Mouse (Mus musculus) kidney, postnatal 0 days (tissue): ENCODE data around the gene Tbc1d22a. TPM values are rescaled to one million over a fixed set of nuclear protein-coding genes. Genes with fewer than 3 reads are reported as not detected.

Experiments used
- ATAC-seq: fragments of 200-750 bp; cut with Nextera tagmentation; replicated peaks from 2 replicates; pipeline ENCODE4 v1.8.0; 2017; ENCODE audit warnings: low read depth, moderate number of reproducible peaks, moderate TSS enrichment, moderate library complexity; ENCODE audit not compliant: low FRiP score
- DNase-seq: peaks from one replicate; pipeline ENCODE4 v3.0.0-alpha.2; 2016; ENCODE audit warnings: low spot score
- H3K27ac ChIP-seq: fragments of 300-500 bp; sonication (generic); 2 replicates; pipeline ENCODE4 v1.5.1; 2014; ENCODE audit warnings: mild to moderate bottlenecking
- H3K27me3 ChIP-seq: fragments of 300-500 bp; sonication (generic); 2 replicates; pipeline ENCODE4 v1.6.1; 2014; ENCODE audit warnings: low read length, mixed read lengths; ENCODE audit not compliant: insufficient read depth
- H3K36me3 ChIP-seq: fragments of 300-500 bp; sonication (generic); 2 replicates; pipeline ENCODE4 v1.6.1; 2014; ENCODE audit warnings: low read length, mixed read lengths; ENCODE audit not compliant: insufficient read depth
- H3K4me1 ChIP-seq: fragments of 300-500 bp; sonication (generic); replicated peaks from 2 replicates; pipeline ENCODE4 v1.6.1; 2014; ENCODE audit warnings: antibody characterized with exemption, low read length, mixed read lengths; ENCODE audit not compliant: insufficient read depth
- H3K4me2 ChIP-seq: fragments of 300-500 bp; sonication (generic); 2 replicates; pipeline ENCODE4 v1.6.1; 2014; ENCODE audit warnings: mild to moderate bottlenecking, low read length, moderate library complexity, mixed read lengths
- H3K4me3 ChIP-seq: fragments of 300-500 bp; sonication (generic); replicated peaks from 2 replicates; pipeline ENCODE4 v1.5.1; 2014; ENCODE audit warnings: low read depth, low read length
- H3K9ac ChIP-seq: fragments of 300-500 bp; sonication (generic); 2 replicates; pipeline ENCODE4 v1.6.1; 2014; ENCODE audit warnings: low read depth, low read length
- H3K9me3 ChIP-seq: fragments of 300-500 bp; sonication (generic); replicated peaks from 2 replicates; pipeline ENCODE4 v1.6.1; 2016; ENCODE audit warnings: low read length, inconsistent platforms, mixed read lengths
- CTCF ChIP-seq: IDR thresholded peaks from 2 replicates; pipeline ENCODE4 v1.5.1; 2016; ENCODE audit warnings: antibody characterized with exemption, low read depth, mild to moderate bottlenecking, moderate library complexity
- WGBS: fragments of 180-500 bp; shearing (Covaris S2); extraction: QIAGEN DNeasy Blood & Tissue Kit; methylation state at CpG from one replicate; pipeline ENCODE4 v1.1.7; 2014; 5-methylcytosine and 5-hydroxymethylcytosine counted together
- polyA plus RNA-seq: library from polyadenylated mRNA; unstranded; fragments of >200 nt; fragmentation: Nextera tagmentation; extraction: Ambion mirVana; gene quantifications from 2 replicates; pipeline ENCODE4 v1.2.1, GENCODE M21; 2015

Tbc1d22a gene
- polyA plus RNA-seq, 1 experiment from 2014 or later = 12.7 TPM

DNA sequence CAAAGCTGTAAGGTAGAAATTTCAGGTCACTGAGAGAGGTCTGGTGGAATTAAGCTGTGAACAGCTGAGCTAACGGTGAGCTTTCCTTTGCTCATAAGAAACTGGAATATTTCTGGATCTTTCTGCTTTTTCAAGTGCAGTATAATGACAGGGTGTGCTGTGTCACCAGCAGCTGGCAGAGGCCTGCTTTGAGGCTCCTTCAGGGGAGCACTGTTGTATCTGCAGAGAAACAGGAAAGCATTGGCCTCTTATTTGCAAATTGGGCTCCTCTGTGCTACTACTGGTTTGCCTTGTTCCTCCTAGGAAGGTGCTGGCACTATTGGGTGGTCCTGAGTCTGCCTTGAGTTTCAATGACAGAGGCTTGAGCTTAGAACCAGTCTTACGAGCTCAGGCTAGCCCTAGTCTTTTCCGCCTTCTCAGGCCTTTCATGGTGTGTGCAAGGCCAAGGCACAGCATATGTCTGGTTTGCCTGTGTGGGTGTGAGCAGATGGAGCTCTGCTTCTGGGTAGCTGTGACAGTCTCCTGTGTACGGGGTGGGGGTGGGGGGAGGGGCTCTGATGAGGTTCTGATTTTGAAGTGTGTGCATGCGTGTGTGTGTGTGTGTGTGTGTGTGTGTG lies 95.1 kb downstream of the Tbc1d22a start:
- Histone ChIP-seq H3K4me2 (no peak overlapping the region), H3K36me3 (peaks cover 5% of the 10 kb centered on the region; the same call in 1 of the 2 replicates), H3K27me3 (no peaks in the 10 kb centered on the region), H3K9ac (no peak overlapping the region), H3K4me1 (no peaks in the 10 kb centered on the region), H3K4me3 (no peak overlapping the region), H3K27ac (no peak overlapping the region), H3K9me3 (no peaks in the 10 kb centered on the region)
- no peak for DNase-seq
- 82% methylated on average over 5 of the region's 5 CpGs for WGBS
- no peak for TF ChIP-seq CTCF
- ATAC-seq = no peak

DNA sequence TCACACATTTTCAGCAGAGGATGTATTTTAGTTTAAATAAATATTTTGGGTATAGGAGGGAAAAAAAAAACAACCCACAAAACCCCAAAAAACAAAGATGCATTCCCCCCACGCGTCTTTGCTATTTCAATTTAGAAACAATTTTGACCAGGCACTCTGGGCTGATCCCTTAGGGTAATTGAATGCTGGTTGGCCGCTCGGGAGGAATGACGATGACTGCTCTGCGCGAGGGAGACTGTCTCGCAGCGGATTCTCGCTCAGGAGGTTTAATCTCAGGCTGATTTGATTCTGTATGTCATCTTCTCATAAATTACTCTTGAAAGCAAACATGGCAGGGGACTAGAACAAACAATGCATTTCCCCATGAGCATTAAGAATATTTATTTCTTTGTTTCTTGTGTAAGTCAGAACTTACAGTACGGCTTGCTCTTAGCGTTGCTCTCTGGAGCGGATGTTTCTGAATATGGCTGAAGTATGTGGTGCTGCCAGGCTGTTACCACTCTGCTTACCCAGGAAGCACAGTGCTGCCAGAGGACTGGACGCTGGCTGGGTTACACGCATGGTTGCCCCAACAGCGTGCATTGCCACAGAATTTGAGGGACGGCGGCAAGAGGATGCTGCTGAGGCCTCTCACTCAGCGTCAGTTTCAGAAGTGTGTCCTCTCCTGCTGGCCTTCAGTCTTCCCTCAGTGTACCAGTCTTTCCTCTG lies 106.7 kb downstream of the Tbc1d22a start:
- peak; percentile 29 for DNase-seq
- Histone ChIP-seq H3K9ac (no peak overlapping the region), H3K27ac (no peak overlapping the region), H3K9me3 (no peaks in the 10 kb centered on the region), H3K4me2 (no peak overlapping the region), H3K4me1 (no peaks in the 10 kb centered on the region), H3K4me3 (no peak overlapping the region), H3K27me3 (no peaks in the 10 kb centered on the region), H3K36me3 (no peaks in the 10 kb centered on the region)
- 40% methylated on average over 19 of the region's 19 CpGs for WGBS
- no peak for ATAC-seq
- no peak for TF ChIP-seq CTCF

DNA sequence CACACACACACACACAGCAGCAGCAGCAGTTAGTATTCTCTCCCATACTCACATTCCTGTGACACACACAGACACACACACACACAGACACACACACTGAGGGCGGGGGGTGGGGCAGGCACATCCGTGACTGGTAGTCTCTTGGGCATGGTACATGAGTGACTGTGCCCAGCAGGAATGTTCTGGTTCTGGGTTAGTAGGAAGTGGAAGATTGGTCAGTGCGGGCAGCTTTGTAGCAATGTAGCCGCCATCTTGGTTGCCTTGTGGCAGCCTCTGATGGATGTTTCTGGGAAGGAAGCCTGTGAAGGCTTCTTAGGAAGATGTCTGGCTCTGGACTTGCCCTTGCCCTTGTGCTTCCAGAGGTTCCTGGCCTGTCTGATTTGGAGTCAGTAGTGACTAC lies 112.1 kb downstream of the Tbc1d22a start:
- H3K9me3 ChIP-seq = no peaks in the 10 kb centered on the region
- H3K4me3 ChIP-seq = no peak overlapping the region
- no peak for TF ChIP-seq CTCF
- no peak for ATAC-seq
- DNase-seq = no peak
- 89% methylated on average over 4 of the region's 4 CpGs for WGBS
- no peaks in the 10 kb centered on the region for H3K4me1 ChIP-seq
- H3K27me3 ChIP-seq = no peaks in the 10 kb centered on the region
- no peak overlapping the region for H3K4me2 ChIP-seq
- no peak overlapping the region for H3K27ac ChIP-seq
- no peaks in the 10 kb centered on the region for H3K36me3 ChIP-seq
- no peak overlapping the region for H3K9ac ChIP-seq

DNA sequence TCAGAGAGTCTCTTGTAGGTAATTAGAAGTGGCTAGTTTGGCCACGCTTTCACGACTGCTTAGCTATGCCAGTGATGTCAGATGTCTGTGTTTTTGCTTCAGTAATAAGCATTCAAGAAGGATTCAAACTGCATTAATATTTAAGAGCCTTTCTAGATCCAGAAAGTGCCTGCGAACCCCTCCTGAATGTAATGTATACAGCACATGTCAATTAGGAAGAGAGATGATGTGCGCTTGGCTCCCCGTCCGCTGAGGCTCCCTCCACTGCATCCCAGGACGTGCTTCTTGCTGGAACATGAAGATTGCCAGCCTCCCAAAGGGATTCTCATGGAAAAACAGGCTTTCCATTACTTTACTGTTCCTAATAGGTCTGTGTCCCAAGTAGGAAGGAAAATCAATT lies 115.7 kb downstream of the Tbc1d22a start:
- H3K4me1 ChIP-seq = no peaks in the 10 kb centered on the region
- WGBS = 76% methylated on average over 7 of the region's 7 CpGs
- ATAC-seq (no peak), DNase-seq (no peak)
- no peaks in the 10 kb centered on the region for H3K36me3 ChIP-seq
- H3K9ac ChIP-seq = no peak overlapping the region
- H3K27ac ChIP-seq = no peak overlapping the region
- H3K9me3 ChIP-seq = no peaks in the 10 kb centered on the region
- no peak overlapping the region for H3K4me3 ChIP-seq
- H3K27me3 ChIP-seq = no peaks in the 10 kb centered on the region
- no peak overlapping the region for H3K4me2 ChIP-seq
- TF ChIP-seq CTCF = no peak

DNA sequence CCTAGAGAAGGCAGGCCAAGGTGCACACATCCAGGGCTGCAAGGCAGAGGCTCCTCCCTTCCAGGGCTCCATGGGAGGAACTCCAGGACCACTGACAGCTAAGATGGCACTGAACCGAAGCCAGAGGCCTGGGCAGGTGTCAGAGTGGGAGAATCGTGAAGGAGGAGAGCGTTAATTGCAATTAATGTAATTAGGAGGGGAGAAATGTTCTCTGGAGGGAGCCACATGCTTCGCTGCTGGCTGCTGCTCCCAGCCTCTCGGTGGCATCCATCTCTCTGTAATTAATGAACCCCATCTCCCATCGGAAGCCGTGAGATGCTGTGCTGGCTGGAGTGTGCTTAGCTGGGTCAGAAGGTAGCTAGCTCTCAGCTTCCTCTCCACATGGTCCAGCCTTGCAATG lies 116.2 kb downstream of the Tbc1d22a start:
- WGBS = 36% methylated on average over 7 of the region's 7 CpGs
- no peak for ATAC-seq

DNA sequence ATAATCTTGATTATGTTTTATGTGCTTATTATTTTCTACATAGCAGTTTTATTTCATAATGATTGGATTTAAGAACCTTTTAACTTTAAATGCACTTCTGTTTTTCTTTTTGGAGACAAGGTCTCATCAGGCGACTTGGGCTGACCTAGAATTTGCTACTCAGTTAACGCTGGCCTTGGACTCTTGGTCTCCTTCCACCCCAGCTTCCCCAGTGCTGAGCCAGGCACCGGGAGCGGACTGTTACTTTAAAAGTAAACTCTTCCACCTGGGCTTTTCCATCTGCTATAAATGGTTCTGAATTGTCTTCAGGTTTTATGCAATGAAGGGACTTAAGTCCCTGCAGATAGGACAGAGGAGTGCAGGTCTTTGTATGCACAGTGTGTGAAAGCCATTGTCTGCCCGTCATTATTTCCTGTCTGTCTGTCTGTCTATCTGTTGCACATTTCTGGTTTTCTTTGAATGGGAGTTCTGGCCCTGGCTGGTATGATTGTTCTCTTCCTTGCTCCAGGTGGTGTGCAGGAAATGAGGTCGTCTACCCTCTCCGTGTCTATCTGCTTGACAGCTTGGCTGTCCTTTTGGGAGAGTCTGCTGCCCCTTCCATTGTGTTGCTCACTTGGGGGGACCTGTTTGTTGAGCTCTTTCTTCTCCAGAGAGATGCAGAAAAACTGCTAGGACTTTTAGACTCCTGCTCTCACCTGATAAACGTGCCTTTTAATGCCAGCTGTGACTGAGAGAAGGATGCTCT lies 117.4 kb downstream of the Tbc1d22a start:
- Histone ChIP-seq H3K27me3 (no peaks in the 10 kb centered on the region), H3K36me3 (no peaks in the 10 kb centered on the region), H3K4me2 (no peak overlapping the region), H3K27ac (no peak overlapping the region), H3K4me3 (no peak overlapping the region), H3K9ac (no peak overlapping the region), H3K9me3 (no peaks in the 10 kb centered on the region), H3K4me1 (no peaks in the 10 kb centered on the region)
- no peak for TF ChIP-seq CTCF
- DNase-seq (no peak), ATAC-seq (no peak)
- 71% methylated on average over 8 of the region's 8 CpGs for WGBS

More for the DNA sequence above, 116.2 kb downstream of the Tbc1d22a start:
- Histone ChIP-seq H3K4me2 (no peak overlapping the region), H3K27me3 (no peaks in the 10 kb centered on the region), H3K9ac (no peak overlapping the region), H3K36me3 (no peaks in the 10 kb centered on the region), H3K27ac (no peak overlapping the region), H3K4me1 (no peaks in the 10 kb centered on the region), H3K9me3 (no peaks in the 10 kb centered on the region), H3K4me3 (no peak overlapping the region)
- DNase-seq = no peak
- no peak for TF ChIP-seq CTCF
